Mouse (Mus musculus): ENCODE data around the gene Lgals4. TPM values are rescaled to one million over a fixed set of nuclear protein-coding genes. Genes with fewer than 3 reads are reported as not detected.

Lgals4 gene
- polyA plus RNA-seq, 1 experiment from 2014 or later, result 3.4 TPM

DNA sequence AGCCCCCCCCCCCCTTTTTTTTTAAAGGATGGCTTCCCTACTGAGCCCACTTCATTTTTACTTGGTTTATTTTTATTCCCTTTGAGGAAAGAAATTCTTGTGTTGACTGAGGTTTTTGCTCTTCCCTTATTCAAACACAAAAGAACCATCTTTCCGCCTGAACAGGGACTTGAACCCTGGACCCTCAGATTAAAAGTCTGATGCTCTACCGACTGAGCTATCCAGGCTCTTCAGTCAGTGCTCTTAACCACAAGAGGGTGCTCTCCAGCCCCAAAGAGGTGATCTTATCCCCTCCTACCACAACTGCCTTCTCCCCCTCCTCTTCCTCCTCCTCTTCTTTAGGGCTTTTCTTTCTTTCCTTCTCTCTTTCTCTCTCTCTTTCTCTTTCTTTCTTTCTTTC is 39.8 kb upstream of the Lgals4 start:
- WGBS, result 38% methylated on average over 2 of the region's 2 CpGs
- Histone ChIP-seq H3K9me3 (ENCODE audit: control insufficient read depth, low read length) (no peaks in the 10 kb centered on the region), H3K9ac (replicated peaks; ENCODE audit: low read depth, low read length) (no peak overlapping the region), H3K36me3 (ENCODE audit: control insufficient read depth, insufficient read depth, low read length) (no peaks in the 10 kb centered on the region; the same call in 1 of the 2 replicates), H3K4me3 (ENCODE audit: low read depth, low read length) (no peak overlapping the region), H3K27me3 (ENCODE audit: control insufficient read depth, insufficient read depth, low read length) (no peaks in the 10 kb centered on the region), H3K4me1 (ENCODE audit: control insufficient read depth, insufficient read depth, low read length) (no peaks in the 10 kb centered on the region), H3K27ac (ENCODE audit: low read depth, low read length) (no peak overlapping the region), H3K4me2 (ENCODE audit: low read depth, low read length) (no peak overlapping the region)
- no peak for ATAC-seq (ENCODE audit: low read depth)

- 77% methylated on average over 3 of the region's 3 CpGs for WGBS
- Histone ChIP-seq H3K4me1 (ENCODE audit: control insufficient read depth, insufficient read depth, low read length) (no peaks in the 10 kb centered on the region), H3K27ac (ENCODE audit: low read depth, low read length) (no peak overlapping the region), H3K9me3 (ENCODE audit: control insufficient read depth, low read length) (no peaks in the 10 kb centered on the region), H3K9ac (replicated peaks; ENCODE audit: low read depth, low read length) (no peak overlapping the region), H3K4me3 (ENCODE audit: low read depth, low read length) (no peak overlapping the region), H3K27me3 (ENCODE audit: control insufficient read depth, insufficient read depth, low read length) (no peaks in the 10 kb centered on the region), H3K36me3 (ENCODE audit: control insufficient read depth, insufficient read depth, low read length) (no peaks in the 10 kb centered on the region), H3K4me2 (ENCODE audit: low read depth, low read length) (no peak overlapping the region)
- no peak for ATAC-seq (ENCODE audit: low read depth)
Measured at GRCm38 (mm10) chr7:28794496-28794895, 39.2 kb upstream of the Lgals4 start.

GRCm38 (mm10) chr7:28795832-28796231 is 37.8 kb upstream of the Lgals4 start:
- Histone ChIP-seq H3K9me3 (ENCODE audit: control insufficient read depth, low read length) (no peaks in the 10 kb centered on the region), H3K4me1 (ENCODE audit: control insufficient read depth, insufficient read depth, low read length) (no peaks in the 10 kb centered on the region), H3K4me3 (ENCODE audit: low read depth, low read length) (no peak overlapping the region), H3K36me3 (ENCODE audit: control insufficient read depth, insufficient read depth, low read length) (no peaks in the 10 kb centered on the region), H3K27ac (ENCODE audit: low read depth, low read length) (no peak overlapping the region), H3K27me3 (ENCODE audit: control insufficient read depth, insufficient read depth, low read length) (no peaks in the 10 kb centered on the region), H3K4me2 (ENCODE audit: low read depth, low read length) (no peak overlapping the region), H3K9ac (replicated peaks; ENCODE audit: low read depth, low read length) (no peak overlapping the region)
- ATAC-seq (ENCODE audit: low read depth), result no peak
- WGBS, result 86% methylated on average over 15 of the region's 15 CpGs

GRCm38 (mm10) chr7:28796562-28796975 is 37.1 kb upstream of the Lgals4 start:
- peak; percentile 73; the same call in 1 of the 2 replicates for ATAC-seq (ENCODE audit: low read depth)
- Histone ChIP-seq H3K9me3 (ENCODE audit: control insufficient read depth, low read length) (no peaks in the 10 kb centered on the region), H3K9ac (replicated peaks; ENCODE audit: low read depth, low read length) (0 out of 2 replicates have a peak overlapping the region, but pooled peaks have one; percentile 2), H3K4me3 (ENCODE audit: low read depth, low read length) (peak overlapping the region; percentile 7; the same call in 1 of the 2 replicates), H3K36me3 (ENCODE audit: control insufficient read depth, insufficient read depth, low read length) (no peaks in the 10 kb centered on the region), H3K4me2 (ENCODE audit: low read depth, low read length) (peak overlapping the region; percentile 35), H3K27me3 (ENCODE audit: control insufficient read depth, insufficient read depth, low read length) (no peaks in the 10 kb centered on the region), H3K4me1 (ENCODE audit: control insufficient read depth, insufficient read depth, low read length) (no peaks in the 10 kb centered on the region), H3K27ac (ENCODE audit: low read depth, low read length) (no peak overlapping the region)
- 15% methylated on average over 32 of the region's 32 CpGs for WGBS

DNA sequence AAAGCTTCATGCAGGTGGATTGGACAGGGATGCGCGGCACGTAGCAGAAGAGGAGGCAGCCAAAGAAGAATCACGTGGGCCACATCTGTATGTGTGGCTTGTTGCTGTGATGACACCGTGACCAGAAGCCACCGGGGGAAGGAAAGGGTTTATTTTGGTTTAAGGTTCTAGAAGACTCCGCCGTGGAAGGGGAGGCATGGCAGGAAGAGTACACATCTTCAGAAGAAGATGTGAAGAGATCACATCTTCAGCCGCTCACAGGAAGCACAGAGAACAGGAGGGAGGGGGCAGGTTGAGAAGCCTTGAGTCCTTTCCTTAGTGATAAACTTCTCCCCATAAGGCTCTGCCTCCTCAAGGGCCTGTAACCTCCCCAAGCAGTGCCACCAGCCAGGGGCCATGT is 33.7 kb upstream of the Lgals4 start:
- Histone ChIP-seq H3K27me3 (ENCODE audit: control insufficient read depth, insufficient read depth, low read length) (no peaks in the 10 kb centered on the region), H3K9me3 (ENCODE audit: control insufficient read depth, low read length) (no peaks in the 10 kb centered on the region), H3K27ac (ENCODE audit: low read depth, low read length) (no peak overlapping the region), H3K4me3 (ENCODE audit: low read depth, low read length) (no peak overlapping the region), H3K4me1 (ENCODE audit: control insufficient read depth, insufficient read depth, low read length) (no peaks in the 10 kb centered on the region), H3K36me3 (ENCODE audit: control insufficient read depth, insufficient read depth, low read length) (no peaks in the 10 kb centered on the region), H3K9ac (replicated peaks; ENCODE audit: low read depth, low read length) (no peak overlapping the region), H3K4me2 (ENCODE audit: low read depth, low read length) (no peak overlapping the region)
- WGBS, result 92% methylated on average over 9 of the region's 9 CpGs
- no peak for ATAC-seq (ENCODE audit: low read depth)

GRCm38 (mm10) chr7:28801451-28801850 is 32.2 kb upstream of the Lgals4 start:
- ATAC-seq (ENCODE audit: low read depth), result no peak
- no peak overlapping the region for H3K4me2 ChIP-seq (ENCODE audit: low read depth, low read length)
- H3K27me3 ChIP-seq (ENCODE audit: control insufficient read depth, insufficient read depth, low read length), result no peaks in the 10 kb centered on the region
- WGBS, result 69% methylated on average over 3 of the region's 3 CpGs
- H3K4me3 ChIP-seq (ENCODE audit: low read depth, low read length), result no peak overlapping the region
- H3K27ac ChIP-seq (ENCODE audit: low read depth, low read length), result no peak overlapping the region
- no peaks in the 10 kb centered on the region for H3K4me1 ChIP-seq (ENCODE audit: control insufficient read depth, insufficient read depth, low read length)
- H3K9me3 ChIP-seq (ENCODE audit: control insufficient read depth, low read length), result no peaks in the 10 kb centered on the region
- H3K9ac ChIP-seq (replicated peaks; ENCODE audit: low read depth, low read length), result no peak overlapping the region
- no peaks in the 10 kb centered on the region for H3K36me3 ChIP-seq (ENCODE audit: control insufficient read depth, insufficient read depth, low read length)

- peak overlapping the region; percentile 0; the same call in 1 of the 2 replicates for H3K27ac ChIP-seq (ENCODE audit: low read depth, low read length)
- no peaks in the 10 kb centered on the region for H3K9me3 ChIP-seq (ENCODE audit: control insufficient read depth, low read length)
- ATAC-seq (ENCODE audit: low read depth), result no peak
- H3K27me3 ChIP-seq (ENCODE audit: control insufficient read depth, insufficient read depth, low read length), result no peaks in the 10 kb centered on the region
- WGBS, result 15% methylated on average over 10 of the region's 10 CpGs
- no peaks in the 10 kb centered on the region for H3K4me1 ChIP-seq (ENCODE audit: control insufficient read depth, insufficient read depth, low read length)
- H3K4me3 ChIP-seq (ENCODE audit: low read depth, low read length), result no peak overlapping the region
- H3K36me3 ChIP-seq (ENCODE audit: control insufficient read depth, insufficient read depth, low read length), result no peaks in the 10 kb centered on the region
- H3K4me2 ChIP-seq (ENCODE audit: low read depth, low read length), result no peak overlapping the region
- H3K9ac ChIP-seq (replicated peaks; ENCODE audit: low read depth, low read length), result no peak overlapping the region
Measured at GRCm38 (mm10) chr7:28801901-28802670, 31.6 kb upstream of the Lgals4 start.

- H3K27ac ChIP-seq (ENCODE audit: low read depth, low read length), result peak overlapping the region; percentile 0; the same call in 1 of the 2 replicates
Measured at GRCm38 (mm10) chr7:28802846-28803588, 30.6 kb upstream of the Lgals4 start.

DNA sequence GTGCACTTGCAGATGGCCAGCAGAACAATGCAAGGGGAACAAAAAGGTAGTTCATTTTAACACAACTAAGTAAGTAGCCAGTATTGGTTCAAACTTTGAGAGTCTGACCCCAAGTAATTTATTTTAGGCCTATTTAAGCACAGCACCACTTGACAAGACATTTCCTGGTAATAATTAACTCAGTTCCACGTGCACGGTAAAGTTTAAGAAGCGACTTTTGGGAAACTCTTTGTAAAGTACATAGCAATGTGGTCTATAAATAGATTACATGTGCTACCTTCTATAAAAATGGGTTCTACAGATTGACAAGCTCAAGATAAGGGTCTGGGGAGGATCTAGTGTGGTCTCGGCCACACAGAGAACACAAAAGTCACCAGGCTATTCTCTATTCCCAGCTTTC is 29.9 kb upstream of the Lgals4 start:
- WGBS, result 45% methylated on average over 4 of the region's 4 CpGs
- Histone ChIP-seq H3K4me2 (ENCODE audit: low read depth, low read length) (no peak overlapping the region), H3K36me3 (ENCODE audit: control insufficient read depth, insufficient read depth, low read length) (no peaks in the 10 kb centered on the region), H3K27me3 (ENCODE audit: control insufficient read depth, insufficient read depth, low read length) (no peaks in the 10 kb centered on the region), H3K9me3 (ENCODE audit: control insufficient read depth, low read length) (no peaks in the 10 kb centered on the region), H3K4me3 (ENCODE audit: low read depth, low read length) (no peak overlapping the region), H3K4me1 (ENCODE audit: control insufficient read depth, insufficient read depth, low read length) (peaks cover 8% of the 10 kb centered on the region), H3K9ac (replicated peaks; ENCODE audit: low read depth, low read length) (no peak overlapping the region), H3K27ac (ENCODE audit: low read depth, low read length) (no peak overlapping the region)
- no peak for ATAC-seq (ENCODE audit: low read depth)

More at GRCm38 (mm10) chr7:28802846-28803588, 30.6 kb upstream of the Lgals4 start:
- Histone ChIP-seq H3K36me3 (ENCODE audit: control insufficient read depth, insufficient read depth, low read length) (no peaks in the 10 kb centered on the region), H3K9me3 (ENCODE audit: control insufficient read depth, low read length) (no peaks in the 10 kb centered on the region), H3K27me3 (ENCODE audit: control insufficient read depth, insufficient read depth, low read length) (no peaks in the 10 kb centered on the region), H3K4me1 (ENCODE audit: control insufficient read depth, insufficient read depth, low read length) (peaks cover 5% of the 10 kb centered on the region), H3K4me2 (ENCODE audit: low read depth, low read length) (no peak overlapping the region), H3K4me3 (ENCODE audit: low read depth, low read length) (no peak overlapping the region), H3K9ac (replicated peaks; ENCODE audit: low read depth, low read length) (no peak overlapping the region)
- ATAC-seq (ENCODE audit: low read depth), result no peak
- 5% methylated on average over 10 of the region's 10 CpGs for WGBS
